Mouse (Mus musculus) spleen, adult 2 months (tissue): ENCODE data around the gene Serpinb8. TPM values are rescaled to one million over a fixed set of nuclear protein-coding genes. Genes with fewer than 3 reads are reported as not detected.

Experiments
- DNase-seq, 2 experiments: peaks; one replicate each; pipeline versions ENCODE4 v3.0.0 to v3.0.0-alpha.2; 2012 to 2021; ENCODE audit warnings: low spot score in 2 of 2, low read depth in 1 of 2
- H3K27ac ChIP-seq: fragments of 200-500 bp; 2 replicates; pipeline ENCODE4 v1.5.1; 2012; ENCODE audit warnings: low read length, inconsistent platforms; ENCODE audit not compliant: insufficient read depth
- H3K27me3 ChIP-seq: fragments of 200-500 bp; 2 replicates; pipeline ENCODE4 v1.6.1; 2012; ENCODE audit warnings: mild to moderate bottlenecking, moderate library complexity, low read length, inconsistent platforms; ENCODE audit not compliant: control insufficient read depth, insufficient read depth
- H3K36me3 ChIP-seq: fragments of 200-500 bp; 2 replicates; pipeline ENCODE4 v1.6.1; 2012; ENCODE audit warnings: mild to moderate bottlenecking, low read length, inconsistent platforms; ENCODE audit not compliant: control insufficient read depth, insufficient read depth
- H3K4me1 ChIP-seq: fragments of 200-500 bp; 2 replicates; pipeline ENCODE4 v1.6.1; 2011; ENCODE audit warnings: inconsistent platforms; ENCODE audit not compliant: control insufficient read depth, insufficient read depth, insufficient read length
- H3K4me3 ChIP-seq: fragments of 200-500 bp; 2 replicates; pipeline ENCODE4 v1.5.1; 2011; ENCODE audit warnings: mild to moderate bottlenecking, inconsistent platforms; ENCODE audit not compliant: insufficient read depth, insufficient read length; ENCODE audit errors: extremely low read depth
- CTCF ChIP-seq: fragments of 200-500 bp; IDR thresholded peaks from 2 replicates; pipeline ENCODE4 v1.5.1; 2011; ENCODE audit warnings: mild to moderate bottlenecking, inconsistent platforms; ENCODE audit not compliant: insufficient read depth, insufficient read length, insufficient replicate concordance; ENCODE audit errors: extremely low read depth
- POLR2A ChIP-seq: fragments of 200-500 bp; IDR thresholded peaks from 2 replicates; pipeline ENCODE4 v1.6.1; 2011; ENCODE audit warnings: low read depth, low read length, inconsistent platforms
- WGBS: fragments of 180-500 bp; shearing (Covaris S2); methylation state at CpG from one replicate; pipeline ENCODE4 v1.1.7; 2018; 5-methylcytosine and 5-hydroxymethylcytosine counted together
- polyA plus RNA-seq: library from polyadenylated mRNA; depleted of rRNA; stranded (reverse); fragments of >200 nt; gene quantifications from 2 replicates; pipeline ENCODE4 v1.2.3, GENCODE M21; 2012

Serpinb8 gene
- polyA plus RNA-seq, 1 experiment, result 0.68 TPM

GRCm38 (mm10) chr1:107582900-107583299 is 6.9 kb upstream of the Serpinb8 start:
- H3K4me1 ChIP-seq, result no peaks in the 10 kb centered on the region; the same call in 1 of the 2 replicates
- no peak for DNase-seq
- TF ChIP-seq CTCF (no peak), POLR2A (no peak)
- no peak overlapping the region for H3K4me3 ChIP-seq
- H3K27ac ChIP-seq, result no peak overlapping the region
- no peaks in the 10 kb centered on the region for H3K27me3 ChIP-seq
- H3K36me3 ChIP-seq, result no peaks in the 10 kb centered on the region

DNA sequence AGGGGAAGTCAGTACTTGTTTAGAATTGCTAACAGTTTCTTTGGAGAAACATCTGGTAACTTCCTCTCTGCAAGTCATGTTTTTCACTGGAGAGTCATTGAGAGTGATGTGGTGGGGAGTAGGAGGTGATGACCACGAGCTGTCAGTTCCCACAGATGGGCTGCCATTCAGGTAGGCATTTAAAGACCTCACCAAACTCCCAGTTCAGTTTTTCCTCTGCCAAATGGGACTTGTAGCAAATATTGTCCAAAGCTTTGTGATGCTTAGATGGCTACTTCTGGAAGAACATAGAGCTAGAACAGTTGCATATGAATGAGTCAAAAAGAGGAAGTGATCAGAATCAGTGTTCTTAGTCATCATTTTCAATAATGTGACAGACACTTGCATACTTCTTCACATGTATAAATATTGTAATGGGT is 5.8 kb upstream of the Serpinb8 start:
- H3K36me3 ChIP-seq, result no peaks in the 10 kb centered on the region
- DNase-seq, result no peak
- H3K4me3 ChIP-seq, result no peak overlapping the region
- no peak overlapping the region for H3K27ac ChIP-seq
- no peaks in the 10 kb centered on the region for H3K27me3 ChIP-seq
- H3K4me1 ChIP-seq, result no peaks in the 10 kb centered on the region; the same call in 1 of the 2 replicates
- WGBS, result 3% methylated on average over 1 of the region's 1 CpGs
- no peak for TF ChIP-seq CTCF
- TF ChIP-seq POLR2A, result no peak

DNA sequence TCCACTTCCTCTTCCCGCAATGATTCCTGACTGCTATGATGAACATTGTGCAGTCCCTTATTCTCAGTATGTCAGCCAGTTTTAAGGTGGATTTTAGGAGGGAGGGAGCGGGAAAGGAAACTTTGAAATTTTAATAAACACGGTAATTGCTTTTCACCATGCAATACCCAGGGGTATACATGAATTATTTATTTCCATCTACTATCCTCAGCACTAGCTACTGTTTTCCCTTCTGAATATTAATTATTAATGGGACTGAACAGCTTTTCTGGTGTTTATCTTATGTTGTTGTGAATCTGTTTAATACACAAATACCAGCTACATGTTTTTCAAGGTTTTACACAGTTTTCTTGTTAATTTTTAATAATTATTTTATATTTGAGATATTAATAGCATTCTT is 4.9 kb upstream of the Serpinb8 start:
- no peaks in the 10 kb centered on the region; the same call in 1 of the 2 replicates for H3K4me1 ChIP-seq
- 85% methylated on average over 3 of the region's 3 CpGs for WGBS
- no peak overlapping the region for H3K4me3 ChIP-seq
- no peak for DNase-seq
- no peaks in the 10 kb centered on the region for H3K27me3 ChIP-seq
- TF ChIP-seq CTCF (no peak), POLR2A (no peak)
- no peaks in the 10 kb centered on the region for H3K36me3 ChIP-seq
- H3K27ac ChIP-seq, result no peak overlapping the region

- H3K4me1 ChIP-seq, result no peaks in the 10 kb centered on the region; the same call in 1 of the 2 replicates
- no peak for DNase-seq
- no peaks in the 10 kb centered on the region for H3K36me3 ChIP-seq
- no peaks in the 10 kb centered on the region for H3K27me3 ChIP-seq
- H3K4me3 ChIP-seq, result no peak overlapping the region
- no peak overlapping the region for H3K27ac ChIP-seq
- 88% methylated on average over 3 of the region's 3 CpGs for WGBS
- TF ChIP-seq CTCF, result no peak
- TF ChIP-seq POLR2A, result no peak
Measured at GRCm38 (mm10) chr1:107586196-107586595, 3.6 kb upstream of the Serpinb8 start.

GRCm38 (mm10) chr1:107588206-107588605 is 1.6 kb upstream of the Serpinb8 start:
- Histone ChIP-seq H3K27me3 (no peaks in the 10 kb centered on the region), H3K27ac (no peak overlapping the region), H3K36me3 (no peaks in the 10 kb centered on the region), H3K4me3 (no peak overlapping the region), H3K4me1 (no peaks in the 10 kb centered on the region; the same call in 1 of the 2 replicates)
- no peak for DNase-seq
- no peak for TF ChIP-seq POLR2A
- no peak for TF ChIP-seq CTCF

- no peaks in the 10 kb centered on the region for H3K27me3 ChIP-seq
- DNase-seq, result no peak
- no peaks in the 10 kb centered on the region; the same call in 1 of the 2 replicates for H3K4me1 ChIP-seq
- 84% methylated on average over 1 of the region's 1 CpGs for WGBS
- no peak overlapping the region for H3K4me3 ChIP-seq
- H3K36me3 ChIP-seq, result no peaks in the 10 kb centered on the region
- TF ChIP-seq POLR2A, result no peak
- no peak for TF ChIP-seq CTCF
- no peak overlapping the region for H3K27ac ChIP-seq
Measured at GRCm38 (mm10) chr1:107588642-107589041, 1.2 kb upstream of the Serpinb8 start.

DNA sequence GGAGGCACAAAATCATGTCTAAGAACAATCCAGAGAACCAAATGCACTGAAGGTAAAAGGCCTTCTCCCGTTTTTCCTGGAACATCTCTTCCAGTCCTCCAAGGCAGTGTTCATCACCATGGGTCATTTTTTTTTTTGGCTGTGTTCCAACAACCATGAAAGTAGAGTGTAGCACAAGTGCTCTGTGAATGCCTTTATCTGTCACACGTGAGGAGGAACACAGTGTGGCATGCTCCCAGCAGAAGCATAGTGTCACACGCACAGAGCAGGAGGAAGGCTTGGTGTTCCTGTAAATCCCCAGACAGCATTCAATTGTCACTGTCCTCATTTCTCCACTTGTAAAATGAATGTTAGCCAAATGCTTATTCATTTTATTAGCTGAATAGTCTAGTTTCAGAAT is 2.8 kb downstream of the Serpinb8 start:
- H3K36me3 ChIP-seq, result no peaks in the 10 kb centered on the region
- no peak overlapping the region for H3K27ac ChIP-seq
- H3K4me1 ChIP-seq, result no peaks in the 10 kb centered on the region
- WGBS, result 72% methylated on average over 3 of the region's 3 CpGs
- no peak for DNase-seq
- no peaks in the 10 kb centered on the region for H3K27me3 ChIP-seq
- no peak overlapping the region for H3K4me3 ChIP-seq
- TF ChIP-seq CTCF (no peak), POLR2A (no peak)
